Mouse (Mus musculus) myocyte (in vitro differentiated cells): Measurements from ENCODE around the gene Akap5. TPM values are rescaled to one million over a fixed set of nuclear protein-coding genes. Genes with fewer than 3 reads are reported as not detected.

Experiments
- H3K27me3 ChIP-seq: one replicate; pipeline ENCODE4 v1.6.1; 2011; ENCODE audit not compliant: control insufficient read depth, insufficient read depth, insufficient read length
- H3K36me3 ChIP-seq: one replicate; pipeline ENCODE4 v1.6.1; 2011; ENCODE audit not compliant: control insufficient read depth, insufficient read depth
- H3K4me2 ChIP-seq: one replicate; pipeline ENCODE4 v1.6.1; 2011; ENCODE audit warnings: low read depth, control low read depth
- H3K4me3 ChIP-seq: one replicate; pipeline ENCODE4 v1.5.1; 2011; ENCODE audit warnings: mild to moderate bottlenecking, control low read depth, moderate library complexity
- H3K79me2 ChIP-seq: one replicate; pipeline ENCODE4 v1.6.1; 2011; ENCODE audit not compliant: control insufficient read depth, insufficient read depth
- H3ac ChIP-seq: one replicate; pipeline ENCODE4 v1.6.1; 2011; ENCODE audit not compliant: control insufficient read depth, insufficient read length
- CEBPB ChIP-seq: IDR thresholded peaks from 2 replicates; pipeline ENCODE4 v1.6.1; 2011; ENCODE audit warnings: mild to moderate bottlenecking, moderate library complexity; ENCODE audit not compliant: poor library complexity, insufficient read depth, severe bottlenecking
- E2F4 ChIP-seq: IDR thresholded peaks from one replicate; pipeline ENCODE4 v1.6.1; 2011; ENCODE audit warnings: mild to moderate bottlenecking, control low read depth, moderate library complexity; ENCODE audit not compliant: insufficient read depth
- MAX ChIP-seq: IDR thresholded peaks from one replicate; pipeline ENCODE4 v1.6.1; 2011; ENCODE audit warnings: low read depth, mild to moderate bottlenecking, control low read depth
- MYOD1 ChIP-seq, 3 experiments: IDR thresholded peaks; one replicate each; pipeline ENCODE4 v1.6.1; 2011; ENCODE audit warnings: control low read depth in 2 of 3, low read depth in 2 of 3, mild to moderate bottlenecking in 2 of 3, moderate library complexity in 1 of 3; ENCODE audit not compliant: insufficient read length in 2 of 3, control insufficient read depth in 1 of 3
- MYOG ChIP-seq, 3 experiments: IDR thresholded peaks; one replicate each; pipeline ENCODE4 v1.6.1; 2011; ENCODE audit warnings: control low read depth in 2 of 3, low read depth in 2 of 3, mild to moderate bottlenecking in 2 of 3; ENCODE audit not compliant: insufficient read length in 2 of 3, control insufficient read depth in 1 of 3, insufficient read depth in 1 of 3
- POLR2A ChIP-seq: IDR thresholded peaks from one replicate; pipeline ENCODE4 v1.6.1; 2011; ENCODE audit warnings: low read depth, mild to moderate bottlenecking, control low read depth, moderate library complexity; ENCODE audit not compliant: insufficient read length
- POLR2AphosphoS2 ChIP-seq: IDR thresholded peaks from one replicate; pipeline ENCODE4 v1.6.1; 2011; ENCODE audit warnings: low read depth, control low read depth; ENCODE audit not compliant: insufficient read length
- REST ChIP-seq: IDR thresholded peaks from one replicate; pipeline ENCODE4 v1.6.1; 2011; ENCODE audit warnings: mild to moderate bottlenecking, control low read depth, moderate library complexity; ENCODE audit not compliant: insufficient read depth, insufficient read length
- SRF ChIP-seq: IDR thresholded peaks from one replicate; pipeline ENCODE4 v1.6.1; 2011; ENCODE audit warnings: low read depth; ENCODE audit not compliant: control insufficient read depth, insufficient read length
- TCF12 ChIP-seq: IDR thresholded peaks from one replicate; pipeline ENCODE4 v1.6.1; 2011; ENCODE audit warnings: mild to moderate bottlenecking, control low read depth; ENCODE audit not compliant: poor library complexity, insufficient read depth, severe bottlenecking
- TCF3 ChIP-seq: IDR thresholded peaks from one replicate; pipeline ENCODE4 v1.6.1; 2011; ENCODE audit warnings: low read depth, control low read depth; ENCODE audit not compliant: insufficient read length
- USF1 ChIP-seq: IDR thresholded peaks from one replicate; pipeline ENCODE4 v1.6.1; 2011; ENCODE audit warnings: low read depth, mild to moderate bottlenecking, control low read depth, moderate library complexity
- polyA plus RNA-seq: library from polyadenylated mRNA; unstranded; fragments of >200 nt; fragmentation: generic; extraction: Trizol; gene quantifications from one replicate; pipeline ENCODE4 v1.2.1, GENCODE M21; 2012; ENCODE audit warnings: missing spikeins

Gene Akap5
- polyA plus RNA-seq, result 0.02 TPM

- Histone ChIP-seq H3K4me2 (no peak within 1 kb of the TSS), H3K36me3 (no peaks in the 10 kb centered on the region), H3K4me3 (no peak within 1 kb of the TSS), H3K79me2 (no peaks in the 10 kb centered on the region), H3K27me3 (no peaks in the 10 kb centered on the region), H3ac (no peak within 1 kb of the TSS)
- no peak for TF ChIP-seq USF1
- no peak for TF ChIP-seq SRF
- no peak for TF ChIP-seq POLR2AphosphoS2
- TF ChIP-seq MAX, result no peak
- no peak for TF ChIP-seq E2F4
- TF ChIP-seq MYOD1 (IDR thresholded peaks at IDR 0.05; ENCODE audit: control insufficient read depth in 1 of 3, insufficient read length in 2 of 3, low read depth in 2 of 3), result no peak
- TF ChIP-seq REST, result no peak
- no peak for TF ChIP-seq TCF3
- no peak for TF ChIP-seq CEBPB
- TF ChIP-seq POLR2A, result no peak
- no peak for TF ChIP-seq TCF12
Measured at GRCm38 (mm10) chr12:76324679-76325431, at the start of gene Akap5. Akap5 (plus strand) TSS chr12:76324891.

DNA sequence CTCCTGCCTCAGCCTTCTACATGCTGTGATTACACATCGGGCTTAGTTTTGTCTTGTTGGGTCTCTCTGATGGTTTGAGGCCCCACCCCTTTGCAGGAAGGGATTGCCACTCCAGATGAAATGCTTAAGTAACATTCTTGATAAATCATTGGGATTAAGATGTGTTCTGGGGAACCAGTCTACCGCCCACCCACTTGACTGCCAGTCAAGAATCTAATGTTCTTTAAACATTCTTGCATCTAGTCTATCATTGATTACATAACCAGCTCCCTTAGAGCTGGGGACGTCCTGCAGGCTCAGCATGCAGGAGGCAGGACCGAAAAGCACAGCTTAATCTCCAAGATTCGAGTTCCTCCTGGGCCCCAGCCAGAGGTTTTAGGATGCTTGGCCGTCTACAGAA is 46.5 kb upstream of the Akap5 start:
- Histone ChIP-seq H3K4me2 (no peak overlapping the region), H3K4me3 (no peak overlapping the region), H3K36me3 (peaks cover 22% of the 10 kb centered on the region), H3K79me2 (no peaks in the 10 kb centered on the region), H3K27me3 (no peaks in the 10 kb centered on the region), H3ac (no peak overlapping the region)
- TF ChIP-seq E2F4 (no peak), SRF (no peak), CEBPB (no peak), TCF3 (no peak)

DNA sequence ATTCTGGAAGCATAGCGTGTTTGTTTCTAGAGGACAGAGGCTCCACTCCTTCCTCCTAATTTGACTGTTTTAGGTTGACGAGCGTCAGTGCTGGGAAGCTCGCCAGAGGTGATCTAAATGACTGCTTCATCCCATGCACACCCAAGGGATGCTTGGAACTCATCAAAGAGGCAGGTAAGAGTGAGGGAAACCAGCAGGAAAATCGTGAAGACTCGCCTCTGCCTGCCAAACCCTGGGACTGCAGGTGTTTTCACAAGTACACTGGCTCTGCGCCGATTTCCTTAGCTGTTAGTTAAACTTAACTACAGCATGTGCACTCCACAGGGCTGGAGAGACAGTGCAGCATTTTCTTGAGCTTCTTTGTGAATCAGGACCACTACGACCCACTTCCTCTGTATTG is 44.1 kb upstream of the Akap5 start:
- Histone ChIP-seq H3K4me2 (no peak overlapping the region), H3K79me2 (no peaks in the 10 kb centered on the region), H3K4me3 (no peak overlapping the region), H3K27me3 (no peaks in the 10 kb centered on the region), H3ac (no peak overlapping the region), H3K36me3 (peaks cover 22% of the 10 kb centered on the region)
- TF ChIP-seq POLR2AphosphoS2 (no peak), TCF3 (no peak)

GRCm38 (mm10) chr12:76281111-76281660 is 43.5 kb upstream of the Akap5 start:
- Histone ChIP-seq H3K27me3 (no peaks in the 10 kb centered on the region), H3ac (no peak overlapping the region), H3K4me2 (no peak overlapping the region), H3K79me2 (no peaks in the 10 kb centered on the region), H3K4me3 (no peak overlapping the region), H3K36me3 (peaks cover 27% of the 10 kb centered on the region)
- TF ChIP-seq TCF12 (no peak), TCF3 (no peak), CEBPB (no peak), MAX (no peak), E2F4 (no peak), SRF (no peak), USF1 (no peak), MYOD1 (IDR thresholded peaks at IDR 0.05; ENCODE audit: control insufficient read depth in 1 of 3, insufficient read length in 2 of 3, low read depth in 2 of 3) (no peak), POLR2AphosphoS2 (no peak), POLR2A (no peak)

- H3K4me3 ChIP-seq, result no peak overlapping the region
- H3K4me2 ChIP-seq, result no peak overlapping the region
- H3ac ChIP-seq, result no peak overlapping the region
- H3K79me2 ChIP-seq, result no peaks in the 10 kb centered on the region
- H3K36me3 ChIP-seq, result peaks cover 20% of the 10 kb centered on the region
- no peaks in the 10 kb centered on the region for H3K27me3 ChIP-seq
- TF ChIP-seq E2F4 (no peak), TCF3 (no peak), POLR2AphosphoS2 (no peak), MYOD1 (IDR thresholded peaks at IDR 0.05; ENCODE audit: control insufficient read depth in 1 of 3, insufficient read length in 2 of 3, low read depth in 2 of 3) (no peak), MAX (no peak), MYOG (IDR thresholded peaks at IDR 0.05; ENCODE audit: control insufficient read depth in 1 of 3, insufficient read depth in 1 of 3, insufficient read length in 2 of 3, low read depth in 2 of 3) (no peak), SRF (no peak), POLR2A (no peak), REST (no peak), USF1 (no peak), TCF12 (no peak), CEBPB (no peak)
Measured at GRCm38 (mm10) chr12:76282132-76282531, 42.6 kb upstream of the Akap5 start.
